Mouse (Mus musculus) erythroblast, embryonic 14.5 days (primary cell): ENCODE results near the gene Dcaf1.

Experiments
- GATA1 ChIP-seq: IDR thresholded peaks from 2 replicates; pipeline ENCODE4 v1.6.1; 2012; ENCODE audit warnings: low read length, inconsistent platforms, mixed read lengths
- TAL1 ChIP-seq: IDR thresholded peaks from 3 replicates; pipeline ENCODE4 v1.6.1; 2012; ENCODE audit warnings: low read length, inconsistent platforms, mixed read lengths

GRCm38 (mm10) chr9:106840569-106840968 lies 18.9 kb downstream of the Dcaf1 start:
- TF ChIP-seq GATA1: no peak
- no peak for TF ChIP-seq TAL1
